Mouse (Mus musculus) heart, embryonic 13.5 days (tissue): ENCODE measurements around the gene Cetn2. TPM values are rescaled to one million over a fixed set of nuclear protein-coding genes. Genes with fewer than 3 reads are reported as not detected.

Source experiments
- ATAC-seq: fragments of 200-750 bp; cut with Nextera tagmentation; 2 replicates; pipeline ENCODE4 v1.8.0; 2017; ENCODE audit warnings: moderate TSS enrichment; ENCODE audit not compliant: insufficient number of reproducible peaks, low FRiP score, low TSS enrichment; ENCODE audit errors: extremely low read depth
- H3K27ac ChIP-seq: fragments of 300-500 bp; sonication (generic); replicated peaks from 2 replicates; pipeline ENCODE4 v1.5.1; 2015; ENCODE audit warnings: moderate library complexity, mild to moderate bottlenecking, inconsistent platforms
- H3K27me3 ChIP-seq: fragments of 300-500 bp; sonication (generic); replicated peaks from 2 replicates; pipeline ENCODE4 v1.6.1; 2015; ENCODE audit warnings: mild to moderate bottlenecking, inconsistent platforms
- H3K36me3 ChIP-seq: fragments of 300-500 bp; sonication (generic); 2 replicates; pipeline ENCODE4 v1.6.1; 2015; ENCODE audit warnings: mild to moderate bottlenecking, inconsistent platforms
- H3K4me1 ChIP-seq: fragments of 300-500 bp; sonication (generic); 2 replicates; pipeline ENCODE4 v1.6.1; 2015; ENCODE audit warnings: inconsistent platforms
- H3K4me2 ChIP-seq: fragments of 300-500 bp; sonication (generic); 2 replicates; pipeline ENCODE4 v1.6.1; 2015; ENCODE audit warnings: inconsistent platforms, mild to moderate bottlenecking, moderate library complexity
- H3K4me3 ChIP-seq: fragments of 300-500 bp; sonication (generic); 2 replicates; pipeline ENCODE4 v1.5.1; 2015; ENCODE audit warnings: moderate library complexity, mild to moderate bottlenecking, inconsistent platforms
- H3K9ac ChIP-seq: fragments of 300-500 bp; sonication (generic); 2 replicates; pipeline ENCODE4 v1.6.1; 2015; ENCODE audit warnings: inconsistent platforms, mild to moderate bottlenecking, moderate library complexity
- H3K9me3 ChIP-seq: fragments of 300-500 bp; sonication (generic); 2 replicates; pipeline ENCODE4 v1.6.1; 2016; ENCODE audit warnings: inconsistent platforms
- WGBS: fragments of 180-500 bp; shearing (Covaris S2); methylation state at CpG from one replicate; pipeline ENCODE4 v1.1.7; 2015; ENCODE audit warnings: mixed read lengths; 5-methylcytosine and 5-hydroxymethylcytosine counted together
- polyA plus RNA-seq: library from polyadenylated mRNA; unstranded; fragments of >200 nt; fragmentation: Nextera tagmentation; extraction: Ambion mirVana; gene quantifications from 2 replicates; pipeline ENCODE4 v1.2.1, GENCODE M21; 2015

The Cetn2 gene
- polyA plus RNA-seq, 1 experiment from 2014 or later, result 48.3 TPM

DNA sequence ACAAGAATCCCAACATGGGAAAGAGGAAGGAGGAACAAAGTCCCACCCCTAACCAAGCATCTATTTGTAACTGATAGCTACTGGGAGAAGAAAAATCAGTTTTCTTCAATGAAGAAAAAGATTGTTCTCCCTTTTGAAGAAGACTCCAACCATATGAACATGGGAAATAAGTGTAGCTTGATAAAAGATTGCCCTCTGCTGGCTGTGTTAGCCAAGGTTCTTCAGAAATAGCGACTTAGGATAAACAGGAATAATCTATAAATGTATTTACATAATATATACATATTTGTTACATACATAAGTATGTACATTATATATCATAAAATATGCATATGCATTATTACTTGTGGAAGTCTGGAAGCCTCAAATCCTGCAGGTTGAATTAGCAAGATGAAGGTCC lies 15.7 kb downstream of the Cetn2 start:
- Histone ChIP-seq H3K4me3 (no peak overlapping the region), H3K4me2 (no peak overlapping the region), H3K36me3 (no peaks in the 10 kb centered on the region), H3K4me1 (no peaks in the 10 kb centered on the region), H3K9ac (no peak overlapping the region), H3K9me3 (no peaks in the 10 kb centered on the region), H3K27me3 (no peaks in the 10 kb centered on the region), H3K27ac (no peak overlapping the region)
- WGBS, result 33% methylated on average over 1 of the region's 1 CpGs
- no peak for ATAC-seq

DNA sequence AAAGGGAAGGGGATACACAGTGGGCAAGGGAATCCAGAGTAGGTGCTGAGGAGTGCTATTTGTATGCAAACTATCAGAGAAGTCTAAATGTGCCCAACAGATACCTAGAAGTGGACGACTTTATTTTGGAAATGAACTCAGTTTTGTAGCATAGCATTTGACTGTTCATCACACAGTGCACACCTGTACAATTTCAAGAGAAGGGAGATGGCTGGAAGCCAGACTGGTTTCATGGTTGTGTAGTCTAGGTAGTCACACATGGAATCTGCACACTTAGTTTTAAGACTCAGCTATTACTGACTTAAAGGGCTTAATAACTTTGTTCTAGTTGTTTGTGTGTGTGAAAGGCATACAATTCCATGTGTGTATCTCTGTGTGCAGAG lies 22.2 kb downstream of the Cetn2 start:
- Histone ChIP-seq H3K4me1 (no peaks in the 10 kb centered on the region), H3K9me3 (no peaks in the 10 kb centered on the region), H3K9ac (no peak overlapping the region), H3K27me3 (no peaks in the 10 kb centered on the region), H3K36me3 (no peaks in the 10 kb centered on the region), H3K27ac (no peak overlapping the region), H3K4me2 (no peak overlapping the region), H3K4me3 (no peak overlapping the region)
- WGBS, result 50% methylated on average over 1 of the region's 1 CpGs
- no peak for ATAC-seq

DNA sequence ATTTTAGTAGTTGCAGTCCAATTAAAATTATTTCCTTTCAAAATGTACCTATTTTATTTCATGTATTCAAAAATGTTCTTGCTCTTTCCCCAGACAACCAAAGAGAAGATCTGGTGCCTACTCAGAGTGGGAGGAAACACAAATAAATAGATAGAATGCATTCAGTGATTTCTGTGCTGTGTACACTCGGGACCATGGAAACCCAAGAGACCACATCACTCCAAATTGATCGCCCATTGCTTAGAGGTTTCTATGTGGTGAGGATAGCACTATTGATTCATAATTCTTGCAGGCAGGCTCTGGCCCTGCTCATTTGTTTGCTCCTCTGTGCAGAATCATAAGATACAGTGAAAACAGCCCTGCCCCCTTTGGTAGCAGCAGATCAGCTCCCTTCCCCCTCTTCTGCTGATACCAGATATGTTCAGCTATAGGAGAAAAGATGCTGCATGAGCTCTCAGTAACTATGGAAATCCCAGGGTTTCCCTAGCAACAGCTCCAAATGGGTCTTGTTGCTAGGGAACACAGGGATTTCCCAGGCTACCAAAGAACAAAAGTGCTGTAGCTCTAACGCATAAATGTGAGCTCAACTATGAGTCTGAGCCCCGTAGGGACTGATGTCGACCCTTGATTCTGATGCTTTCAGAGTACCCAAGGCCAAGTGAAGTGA lies 22.7 kb downstream of the Cetn2 start:
- H3K9ac ChIP-seq, result no peak overlapping the region
- WGBS, result 68% methylated on average over 5 of the region's 5 CpGs
- no peaks in the 10 kb centered on the region for H3K9me3 ChIP-seq
- H3K36me3 ChIP-seq, result no peaks in the 10 kb centered on the region
- H3K4me2 ChIP-seq, result no peak overlapping the region
- H3K4me1 ChIP-seq, result no peaks in the 10 kb centered on the region
- H3K27me3 ChIP-seq, result no peaks in the 10 kb centered on the region
- no peak overlapping the region for H3K27ac ChIP-seq
- H3K4me3 ChIP-seq, result no peak overlapping the region
- no peak for ATAC-seq

Other genes with a start within 250 kb of the Cetn2 start
- 0.04 and 0.08 TPM in 2 replicates for gene Gabrq, start 93.2 kb downstream of the Cetn2 start, polyA plus RNA-seq
- gene Nsdhl, start 146 bp upstream of the Cetn2 start, polyA plus RNA-seq, result 16.2 and 16.6 TPM in 2 replicates
- 3.8 and 4.3 TPM in 2 replicates for gene Zfp185, start 68.9 kb upstream of the Cetn2 start, polyA plus RNA-seq
- gene Pnma5, start 118.7 kb upstream of the Cetn2 start, polyA plus RNA-seq, result 0.16 TPM in 1 of 2 replicates, not detected in the other
- not detected in 2 replicates for gene Pnma3, start 146.4 kb upstream of the Cetn2 start, polyA plus RNA-seq
- gene Xlr4a, start 164.1 kb upstream of the Cetn2 start, polyA plus RNA-seq, result 0.44 and 0.78 TPM in 2 replicates
- gene Xlr3a, start 178.7 kb upstream of the Cetn2 start, polyA plus RNA-seq, result 1.2 and 1.4 TPM in 2 replicates
- gene Gm14685, start 198.6 kb upstream of the Cetn2 start, polyA plus RNA-seq, result not detected in 2 replicates
- not detected in 2 replicates for gene Xlr5b, start 230.4 kb upstream of the Cetn2 start, polyA plus RNA-seq
- not detected in 2 replicates for gene DXBay18, start 231.0 kb upstream of the Cetn2 start, polyA plus RNA-seq